ENCODE assay signal across 8 mouse cellular contexts in the genomic region with DNA sequence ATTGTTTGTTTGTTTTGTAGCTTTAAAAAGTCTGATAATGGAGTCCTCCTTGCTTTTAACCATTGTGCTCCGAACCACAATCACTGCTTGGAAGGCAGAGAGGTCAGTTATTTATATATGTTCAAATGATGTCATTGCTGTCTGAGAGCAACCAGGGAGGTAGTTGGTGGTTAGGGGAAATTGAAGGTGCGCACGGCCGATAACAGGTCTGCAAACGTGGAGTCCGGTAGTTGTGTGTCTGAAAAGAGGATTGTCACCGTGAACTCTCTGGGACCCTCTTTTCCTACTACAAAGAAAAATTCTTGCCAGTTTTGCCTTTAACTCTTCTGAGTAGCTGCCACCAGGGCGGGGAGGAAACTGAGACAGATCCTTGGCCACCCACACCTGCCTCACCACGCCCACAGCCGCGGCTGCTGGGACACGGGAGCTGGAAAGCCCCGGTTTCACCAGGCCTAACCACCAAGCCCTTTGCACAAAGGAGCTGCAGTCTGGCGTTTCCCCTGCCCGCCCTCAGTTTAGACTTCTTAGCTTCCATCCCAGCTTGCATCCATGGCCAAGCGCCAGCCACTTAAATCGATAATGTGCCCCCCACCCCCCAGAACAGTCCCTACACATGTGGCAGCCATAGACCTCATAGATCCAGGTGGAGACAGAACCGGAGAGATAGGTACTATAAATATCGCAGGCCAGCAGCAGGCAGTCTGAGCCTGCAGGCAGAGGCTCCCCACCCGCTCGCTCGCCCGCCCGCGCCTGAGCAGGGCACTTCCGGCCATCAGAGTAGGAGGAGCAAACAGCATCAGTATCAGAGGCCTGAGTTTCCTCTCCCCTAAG.
DNase-seq lines count a peak whose midpoint lies in the region; ATAC-seq and TF ChIP-seq lines count a peak whose summit lies in the region.

No protein-coding gene starts in this region.

- H3K36me3 ChIP-seq in embryonic facial prominence, embryonic 13.5 days, result no peaks in the 10 kb centered on the region
- no peaks in the 10 kb centered on the region for H3K36me3 ChIP-seq in heart, embryonic 16.5 days (ENCODE audit: control insufficient read depth, insufficient read depth)

- TF ChIP-seq POLR2A in olfactory bulb, adult 2 months (IDR thresholded peaks at IDR 0.05; ENCODE audit: insufficient read depth, low read depth, low read length), result no peak

- peak overlapping the region; percentile 55 for H3K9ac ChIP-seq in embryonic facial prominence, embryonic 13.5 days
- H3K9ac ChIP-seq in heart, embryonic 16.5 days (ENCODE audit: low read length), result peak overlapping the region; percentile 93

- 20% methylated on average over 26 of the region's 26 CpGs for WGBS in embryonic facial prominence, embryonic 13.5 days
- WGBS in heart, embryonic 16.5 days, result 10% methylated on average over 26 of the region's 26 CpGs
- WGBS in olfactory bulb, adult 2 months, result 47% methylated on average over 26 of the region's 26 CpGs

- peak overlapping the region; percentile 73 for H3K4me2 ChIP-seq in embryonic facial prominence, embryonic 13.5 days
- peak overlapping the region; percentile 98 for H3K4me2 ChIP-seq in heart, embryonic 16.5 days (ENCODE audit: low read depth, low read length)

- peak overlapping the region; percentile 71 for H3K27ac ChIP-seq in embryonic facial prominence, embryonic 13.5 days
- peak overlapping the region; percentile 99 for H3K27ac ChIP-seq in heart, embryonic 16.5 days (ENCODE audit: low read length)
- H3K27ac ChIP-seq in olfactory bulb, adult 2 months (ENCODE audit: insufficient read depth, low read depth, low read length), result peak overlapping the region; percentile 23; the same call in 1 of the 2 replicates

- TF ChIP-seq CTCF in olfactory bulb, adult 2 months (IDR thresholded peaks at IDR 0.05; ENCODE audit: insufficient read depth, low read depth, low read length), result no peak

- peak overlapping the region; percentile 12; the same call in 1 of the 2 replicates for H3K4me3 ChIP-seq in embryonic facial prominence, embryonic 13.5 days
- peak overlapping the region; percentile 66 for H3K4me3 ChIP-seq in heart, embryonic 16.5 days (ENCODE audit: low read length)
- no peak overlapping the region for H3K4me3 ChIP-seq in olfactory bulb, adult 2 months (ENCODE audit: insufficient read depth, low read depth, low read length)

- ATAC-seq in embryonic facial prominence, embryonic 13.5 days (ENCODE audit: insufficient number of reproducible peaks, insufficient read depth, low FRiP score, low TSS enrichment, low read depth), result no peak
- peak; percentile 58 for ATAC-seq in heart, embryonic 16.5 days (replicated peaks; ENCODE audit: extremely low read depth, insufficient read depth, low FRiP score)

- peaks cover 42% of the 10 kb centered on the region for H3K4me1 ChIP-seq in embryonic facial prominence, embryonic 13.5 days
- peaks cover 33% of the 10 kb centered on the region for H3K4me1 ChIP-seq in heart, embryonic 16.5 days (ENCODE audit: control insufficient read depth, insufficient read depth, low read length)
- H3K4me1 ChIP-seq in olfactory bulb, adult 2 months (ENCODE audit: control insufficient read depth, insufficient read depth, low read length), result peaks cover 21% of the 10 kb centered on the region

- peaks cover 15% of the 10 kb centered on the region for H3K27me3 ChIP-seq in embryonic facial prominence, embryonic 13.5 days
- H3K27me3 ChIP-seq in heart, embryonic 16.5 days (ENCODE audit: control insufficient read depth, insufficient read depth, low read length), result no peaks in the 10 kb centered on the region; the same call in 1 of the 2 replicates

- H3K9me3 ChIP-seq in embryonic facial prominence, embryonic 13.5 days, result no peaks in the 10 kb centered on the region
- no peaks in the 10 kb centered on the region for H3K9me3 ChIP-seq in heart, embryonic 16.5 days (replicated peaks; ENCODE audit: control insufficient read depth, low read length)

- DNase-seq in left cerebral cortex, adult 18-20 months (ENCODE audit: low spot score in 2 of 2), result peak; percentile 71 to 74
- DNase-seq in left cerebral cortex, adult 11 months (ENCODE audit: low spot score), result no peak
- DNase-seq in kidney, postnatal 10 days, result peak; percentile 83
- peak; percentile 79 for DNase-seq in lung, postnatal 10 days
- DNase-seq in urinary bladder, postnatal 25 days (ENCODE audit: low spot score), result peak; percentile 38

Comparison
In these comparisons a context has a peak if more than half of its experiments do, and no peak if none do; other contexts are left out.
1. H3K27ac ChIP-seq: peak in every context shown above with its lines; median percentile 99 in heart, embryonic 16.5 days; 71 in embryonic facial prominence, embryonic 13.5 days; 23 in olfactory bulb, adult 2 months.